Mouse (Mus musculus) kidney, adult 9 months (tissue): ENCODE results near the gene Bcat2.
"Not testable (repeated sequence)": the region's sequence is repeated elsewhere in the genome, so short reads cannot be mapped to it uniquely, and the experiment has no call there.

Experiments used
- DNase-seq: peaks from one replicate; pipeline ENCODE4 v3.0.0; 2022

Gene Bcat2

GRCm38 (mm10) chr7:45570103-45570741 lies at the start of gene Bcat2:
Gene Bcat2, plus strand, starts transcription at chr7:45570153.
- peak; percentile 69 for DNase-seq

DNA sequence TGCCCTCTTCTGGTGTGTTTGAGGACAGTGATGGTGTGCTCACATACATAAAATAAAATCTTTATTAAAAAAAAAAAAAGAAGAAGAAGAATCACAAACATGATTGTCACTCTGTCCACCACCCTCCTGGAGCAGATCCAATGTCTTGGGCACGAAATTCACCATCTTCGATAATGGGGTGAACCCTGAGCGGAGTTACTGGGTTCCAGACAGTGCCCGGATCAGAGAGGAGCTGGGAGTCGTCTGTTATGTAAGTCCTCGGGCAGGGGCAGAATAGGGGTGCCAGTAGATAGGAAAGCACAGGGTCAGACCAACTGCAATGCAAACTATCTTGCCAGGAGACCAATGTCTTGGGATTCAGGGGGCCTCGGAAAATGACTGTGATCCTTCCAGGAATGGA lies 49.3 kb upstream of the Bcat2 start:
- DNase-seq, result no peak

GRCm38 (mm10) chr7:45521728-45522184 lies 48.2 kb upstream of the Bcat2 start:
- DNase-seq, result peak; percentile 92

DNA sequence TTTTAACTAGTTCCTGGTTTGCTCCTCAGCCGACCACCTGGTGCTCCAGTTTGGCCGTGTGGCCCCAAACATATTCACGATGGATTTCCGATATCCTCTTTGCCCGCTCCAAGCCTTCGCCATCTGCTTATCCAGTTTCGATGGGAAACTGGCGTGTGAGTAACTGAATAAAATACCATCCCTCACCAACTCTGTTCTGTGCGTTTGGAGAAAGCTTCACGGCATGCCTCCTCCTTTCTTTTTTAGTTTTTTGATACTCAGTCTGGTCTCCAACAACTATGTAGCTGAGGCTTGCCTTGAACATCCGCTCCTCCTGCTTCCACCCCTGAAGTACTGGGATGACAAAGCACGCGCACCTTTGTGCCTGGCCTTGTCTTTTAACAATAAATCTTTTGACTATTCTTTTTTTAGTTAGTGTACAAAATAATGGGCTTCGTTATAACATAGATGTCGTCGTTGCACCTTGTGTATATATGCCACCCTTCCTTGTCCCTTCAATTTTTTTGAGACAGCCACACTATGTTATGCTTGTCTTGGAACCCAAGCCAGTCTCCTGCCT lies 47.7 kb upstream of the Bcat2 start:
- no peak for DNase-seq

DNA sequence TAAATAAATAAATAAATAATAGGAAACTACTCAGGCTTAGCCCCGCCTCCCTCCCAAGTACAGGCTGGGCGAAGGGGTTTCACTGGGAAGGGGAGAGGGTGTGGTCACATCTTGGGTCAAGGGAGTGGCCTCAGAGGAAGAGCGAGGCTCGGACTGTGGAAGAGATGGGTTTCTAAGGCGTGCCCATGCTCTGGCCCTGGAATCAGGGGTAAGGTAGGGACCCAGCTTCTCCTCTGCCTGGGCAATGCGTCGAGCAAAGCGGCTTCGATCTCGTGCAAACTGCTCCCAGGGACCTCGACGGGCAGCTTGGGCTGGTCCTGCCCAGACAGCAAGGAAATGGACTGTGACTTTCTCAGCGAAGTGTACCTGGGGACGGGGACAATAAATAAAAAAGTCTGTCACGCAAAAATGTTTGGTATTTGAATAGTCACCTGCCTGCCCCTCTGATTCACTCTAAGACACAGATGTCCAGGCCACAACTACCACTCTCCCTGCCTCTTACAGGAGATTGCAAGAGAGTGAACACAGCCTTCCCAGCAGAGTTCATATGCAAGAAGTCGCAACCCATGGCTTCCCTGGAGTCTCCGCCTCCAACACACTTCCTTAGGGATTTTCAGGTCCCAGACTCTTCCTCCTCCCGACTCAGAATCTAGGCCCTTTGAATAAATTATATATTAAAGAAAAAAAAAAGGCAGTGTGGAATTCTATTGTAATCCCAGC lies 46.8 kb upstream of the Bcat2 start:
- peak; percentile 41 for DNase-seq

DNA sequence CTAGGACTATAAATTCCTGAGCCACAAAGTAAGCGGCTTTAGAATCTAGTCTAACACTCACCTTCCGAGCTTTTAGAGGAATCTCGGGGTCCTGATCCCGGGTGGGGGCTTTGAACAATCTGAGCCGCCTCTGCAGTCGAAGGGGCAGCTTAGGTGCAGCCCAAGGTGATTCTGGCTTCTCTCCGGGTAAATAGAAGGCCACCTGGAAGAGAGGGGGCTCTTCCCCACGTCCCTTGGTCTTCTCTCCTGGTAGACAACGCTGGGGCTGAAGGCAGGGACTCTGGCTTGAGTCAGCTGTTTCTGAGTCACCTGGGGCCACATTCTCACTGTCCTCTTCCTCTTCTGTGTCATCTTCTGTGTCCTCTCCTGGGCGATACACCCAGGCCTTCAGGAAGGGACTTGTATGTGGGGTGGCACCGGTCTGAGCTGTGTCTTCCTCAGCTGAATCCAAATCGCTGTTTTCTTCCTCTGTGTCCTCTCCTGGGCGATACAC lies 46.2 kb upstream of the Bcat2 start:
- no peak for DNase-seq

DNA sequence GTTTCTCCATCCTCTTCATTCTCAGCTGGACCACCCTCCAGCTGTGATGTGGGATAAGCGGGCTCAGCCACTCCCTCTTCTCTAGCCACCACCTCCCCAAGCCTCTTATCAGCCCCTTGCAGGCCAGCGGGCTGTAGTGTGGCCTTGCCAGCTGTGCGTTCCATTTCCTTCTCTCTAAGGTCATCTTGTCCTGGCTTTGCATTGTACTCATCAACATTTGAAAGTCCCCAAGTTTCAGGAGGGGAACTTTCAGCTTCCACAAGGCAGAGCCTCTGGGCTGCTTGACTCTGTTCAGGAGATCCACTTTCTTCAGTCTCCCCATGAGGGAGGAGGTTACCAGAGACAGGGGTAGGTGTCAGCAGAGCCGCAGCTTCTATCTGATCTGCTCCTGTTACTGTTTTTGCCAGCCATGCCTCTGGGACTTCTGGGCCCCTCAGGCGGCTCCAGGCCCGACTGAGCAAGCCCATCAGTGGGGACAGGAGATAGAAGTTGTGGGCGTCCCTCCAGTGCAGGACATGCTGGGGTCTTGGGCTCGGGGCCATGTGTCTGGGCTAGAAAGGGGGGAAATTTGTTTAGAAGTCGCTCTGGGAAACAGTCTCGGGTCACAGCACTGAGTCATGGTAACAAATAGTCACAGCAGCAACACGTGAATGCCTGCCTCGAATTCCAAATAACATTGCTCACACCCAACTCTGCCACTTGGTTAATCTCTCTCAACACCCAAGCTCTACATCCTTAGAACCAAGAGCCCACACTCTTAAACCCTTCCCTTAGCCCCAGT lies 44.9 kb upstream of the Bcat2 start:
- DNase-seq, result peak; percentile 51

DNA sequence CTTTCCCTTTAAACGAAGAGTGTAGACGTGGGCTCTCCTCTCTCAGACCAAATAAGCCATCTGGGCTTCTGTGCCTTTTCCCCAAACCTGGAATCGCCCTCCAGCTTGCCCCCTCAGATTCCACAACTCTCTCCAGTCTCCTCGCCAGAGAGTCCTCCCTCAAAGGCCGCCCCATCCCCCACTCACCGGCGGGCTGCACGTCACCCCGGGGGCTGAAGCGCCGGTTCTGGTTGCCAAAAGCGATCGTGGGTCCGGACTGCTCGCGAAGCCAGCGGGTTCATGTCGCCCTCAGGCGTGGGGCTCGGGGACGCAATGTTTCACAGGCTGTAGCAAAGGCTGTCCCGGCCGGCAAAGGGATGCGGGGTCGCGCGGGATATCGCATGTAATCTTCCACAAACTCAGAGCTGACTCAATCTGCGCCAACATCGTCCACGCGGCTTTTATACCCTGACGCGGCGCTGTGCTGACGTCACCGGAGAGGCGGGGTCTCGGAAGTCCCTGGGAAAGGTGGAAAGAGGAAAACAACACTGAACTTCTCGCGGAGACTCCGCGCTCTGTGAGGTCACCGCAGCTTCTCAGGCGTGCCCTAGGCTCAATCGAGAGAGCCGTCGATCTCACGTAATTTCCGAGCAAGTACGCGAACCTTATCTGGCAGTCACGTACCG lies 44.0 kb upstream of the Bcat2 start, which contains the start of the genes Ppp1r15a and Plekha4:
Gene Ppp1r15a, minus strand, starts transcription at position 460 of the 665 bp plus-strand sequence.
Gene Plekha4, plus strand, starts transcription at position 522 of the 665 bp plus-strand sequence.
- peak; percentile 96 for DNase-seq

GRCm38 (mm10) chr7:45526474-45527120 lies 43.4 kb upstream of the Bcat2 start:
- peak; percentile 66 for DNase-seq

- not testable (repeated sequence) for DNase-seq
These were observed 42.8 kb upstream of the Bcat2 start for GRCm38 (mm10) chr7:45527169-45527568.

DNA sequence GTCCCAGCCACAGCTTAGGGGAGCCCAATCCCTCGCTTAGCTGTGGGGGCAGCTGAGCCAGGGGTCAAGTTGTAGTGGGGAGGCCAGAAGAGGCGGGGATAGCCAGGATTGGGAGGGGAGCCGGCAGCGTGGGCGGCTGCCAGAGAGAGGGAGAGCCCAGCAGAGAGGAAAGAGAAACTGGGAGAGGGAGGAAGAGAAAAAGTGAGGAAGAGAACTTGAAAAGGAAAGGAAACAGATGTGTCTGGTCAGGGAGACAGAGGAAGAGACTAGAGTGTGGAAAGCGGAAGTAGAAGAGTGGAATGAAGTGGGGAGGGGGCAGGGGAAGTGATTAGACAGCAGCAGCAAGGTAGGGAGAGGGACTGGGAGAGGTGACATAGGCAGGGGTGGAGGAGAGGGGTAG lies 40.5 kb upstream of the Bcat2 start:
- no peak for DNase-seq

DNA sequence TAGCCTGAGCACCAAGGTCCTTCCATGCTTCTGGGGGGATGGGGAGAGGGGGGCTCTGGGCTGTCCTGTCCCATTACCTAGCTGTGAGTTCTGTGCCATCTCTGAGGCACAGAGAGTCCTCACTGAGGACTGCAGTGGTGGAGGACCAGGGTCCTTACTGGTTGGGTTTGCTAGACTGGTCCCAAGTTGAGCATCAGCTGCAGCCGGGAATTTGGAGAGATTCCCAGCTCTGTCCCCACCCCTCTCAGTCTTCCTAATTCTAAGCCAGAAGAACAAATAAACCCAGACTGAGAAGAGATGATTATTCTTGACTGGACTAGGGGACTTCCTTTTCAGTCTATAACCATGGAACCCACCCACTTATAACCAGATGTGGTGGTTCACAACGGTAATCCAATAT lies 39.3 kb upstream of the Bcat2 start:
- no peak for DNase-seq

GRCm38 (mm10) chr7:45535676-45536075 lies 34.3 kb upstream of the Bcat2 start:
- DNase-seq, result no peak

DNA sequence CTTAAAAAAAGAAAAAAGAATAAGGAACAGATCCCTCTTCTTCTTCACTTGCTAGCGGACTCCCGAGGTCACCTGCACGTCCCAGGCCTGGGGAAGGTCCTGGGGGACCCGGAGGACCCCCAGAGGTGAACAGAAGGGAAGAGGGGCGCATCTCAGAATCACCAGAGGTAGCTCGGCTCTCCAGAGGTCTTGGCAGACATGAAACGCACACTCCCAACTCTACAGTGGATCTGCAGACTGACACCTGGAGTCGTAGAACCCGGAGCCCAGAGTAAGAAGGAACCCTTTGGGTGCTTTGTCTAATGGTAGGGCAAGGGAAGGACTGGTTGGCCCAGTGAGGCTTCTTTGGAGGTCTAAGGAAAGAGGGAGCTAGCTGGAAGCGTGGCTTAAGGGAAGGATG lies 32.4 kb upstream of the Bcat2 start:
- DNase-seq, result no peak

GRCm38 (mm10) chr7:45538163-45539041 lies 31.6 kb upstream of the Bcat2 start:
- peak; percentile 76 for DNase-seq

DNA sequence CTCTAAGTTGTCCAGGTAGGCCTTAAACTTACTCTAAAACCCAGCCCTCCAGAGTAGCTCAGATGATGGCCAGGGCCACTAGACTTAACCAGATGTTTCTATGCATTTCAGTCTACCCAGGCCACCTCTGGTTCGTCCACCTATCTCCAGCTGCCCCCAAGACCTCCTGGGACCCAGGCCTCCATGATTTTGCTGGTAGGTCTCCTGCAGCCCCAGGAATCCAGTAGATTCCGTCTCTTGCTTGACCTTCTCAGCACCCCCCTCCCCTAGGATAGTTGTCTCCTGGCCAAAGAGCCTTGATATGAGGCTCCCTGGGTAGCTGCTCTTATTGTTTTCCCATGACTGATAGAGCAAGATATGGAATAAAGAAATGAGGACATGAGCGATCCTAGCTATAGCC lies 30.9 kb upstream of the Bcat2 start:
- no peak for DNase-seq

DNA sequence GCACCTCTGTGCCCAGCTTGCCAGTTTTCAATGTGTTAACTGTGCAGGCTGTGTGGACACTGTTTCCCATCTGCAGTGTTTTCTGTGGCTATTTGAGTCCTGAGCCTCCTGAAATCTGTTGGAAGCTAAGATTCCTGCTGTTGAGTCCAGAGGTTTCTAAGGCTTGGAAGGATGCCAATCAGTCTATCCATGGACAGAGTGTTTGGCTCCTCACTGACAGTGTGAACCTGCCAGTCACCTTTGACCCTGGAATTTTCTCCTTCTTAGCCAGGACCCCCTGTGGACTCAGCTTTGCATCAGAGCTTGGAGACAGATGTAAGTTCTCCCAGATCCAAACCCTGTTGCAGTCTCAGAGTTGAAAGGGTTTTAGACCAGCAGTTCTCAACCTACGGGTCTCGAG lies 29.7 kb upstream of the Bcat2 start:
- DNase-seq, result peak; percentile 76

- DNase-seq, result no peak
These were observed 25.4 kb upstream of the Bcat2 start for GRCm38 (mm10) chr7:45544525-45544924.

- DNase-seq, result no peak
These were observed 20.1 kb upstream of the Bcat2 start for GRCm38 (mm10) chr7:45549641-45550436.
